Mouse (Mus musculus) kidney, adult 2 months (tissue): ENCODE results near the gene Gcnt3. TPM values are rescaled to one million over a fixed set of nuclear protein-coding genes. Genes with fewer than 3 reads are reported as not detected.

Source experiments
- DNase-seq: peaks from one replicate; pipeline ENCODE4 v3.0.0; 2021
- H3K27ac ChIP-seq: fragments of 200-500 bp; 2 replicates; pipeline ENCODE4 v1.5.1; 2012; ENCODE audit warnings: low read depth, low read length, control low read depth, inconsistent platforms; ENCODE audit not compliant: insufficient read depth
- H3K27me3 ChIP-seq: fragments of 200-500 bp; replicated peaks from 2 replicates; pipeline ENCODE4 v1.6.1; 2012; ENCODE audit warnings: mild to moderate bottlenecking, moderate library complexity, low read length, inconsistent platforms; ENCODE audit not compliant: control insufficient read depth, insufficient read depth
- H3K36me3 ChIP-seq: fragments of 200-500 bp; 2 replicates; pipeline ENCODE4 v1.6.1; 2012; ENCODE audit warnings: mild to moderate bottlenecking, moderate library complexity, low read length, inconsistent platforms; ENCODE audit not compliant: control insufficient read depth, insufficient read depth
- H3K4me1 ChIP-seq: fragments of 200-500 bp; 2 replicates; pipeline ENCODE4 v1.6.1; 2011; ENCODE audit warnings: low read length; ENCODE audit not compliant: control insufficient read depth, insufficient read depth
- H3K4me3 ChIP-seq: fragments of 200-500 bp; 2 replicates; pipeline ENCODE4 v1.5.1; 2011; ENCODE audit warnings: mild to moderate bottlenecking, low read depth, low read length, control low read depth; ENCODE audit not compliant: insufficient read depth
- CTCF ChIP-seq: fragments of 200-500 bp; conservative IDR thresholded peaks from 2 replicates; pipeline ENCODE4 v1.5.1; 2011; ENCODE audit warnings: low read depth, mild to moderate bottlenecking, control low read depth, low read length, moderate library complexity, mixed read lengths; ENCODE audit not compliant: insufficient read depth, insufficient read length
- POLR2A ChIP-seq: fragments of 200-500 bp; IDR thresholded peaks from one replicate; pipeline ENCODE4 v1.6.1; 2011; ENCODE audit warnings: low read depth, low read length, control low read depth
- WGBS: fragments of 180-500 bp; shearing (Covaris S2); methylation state at CpG from one replicate; pipeline ENCODE4 v1.1.7; 2018; 5-methylcytosine and 5-hydroxymethylcytosine counted together
- polyA plus RNA-seq: library from polyadenylated mRNA; depleted of rRNA; stranded (reverse); fragments of >200 nt; gene quantifications from 2 replicates; pipeline ENCODE4 v1.2.3, GENCODE M21; 2012

Gene Gcnt3
- polyA plus RNA-seq, 1 experiment: 0.30 TPM

DNA sequence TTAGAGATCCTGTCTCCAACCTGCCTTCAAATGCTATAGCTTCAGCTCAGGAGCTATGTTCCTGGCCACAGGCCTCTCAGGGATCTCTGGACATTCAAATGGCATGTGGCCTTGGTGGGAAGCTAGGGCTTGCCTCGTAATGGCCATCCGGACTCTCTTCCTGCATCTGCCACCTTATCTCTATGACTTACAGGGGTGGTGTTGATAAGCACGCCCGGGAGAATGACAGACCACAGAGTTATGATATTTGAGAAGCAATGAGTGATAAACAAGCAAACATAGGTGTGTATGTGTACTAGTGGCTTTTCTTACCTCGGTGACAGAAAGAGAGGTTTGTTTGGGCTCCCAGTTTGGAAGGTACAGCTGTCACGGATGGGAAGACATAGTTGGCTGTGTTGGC lies 8.4 kb upstream of the Gcnt3 start:
- H3K27ac ChIP-seq: no peak overlapping the region
- H3K4me3 ChIP-seq: no peak overlapping the region
- H3K27me3 ChIP-seq: no peaks in the 10 kb centered on the region
- TF ChIP-seq POLR2A (no peak), CTCF (no peak)
- no peaks in the 10 kb centered on the region for H3K36me3 ChIP-seq
- 92% methylated on average over 6 of the region's 6 CpGs for WGBS
- no peak for DNase-seq
- no peaks in the 10 kb centered on the region for H3K4me1 ChIP-seq

DNA sequence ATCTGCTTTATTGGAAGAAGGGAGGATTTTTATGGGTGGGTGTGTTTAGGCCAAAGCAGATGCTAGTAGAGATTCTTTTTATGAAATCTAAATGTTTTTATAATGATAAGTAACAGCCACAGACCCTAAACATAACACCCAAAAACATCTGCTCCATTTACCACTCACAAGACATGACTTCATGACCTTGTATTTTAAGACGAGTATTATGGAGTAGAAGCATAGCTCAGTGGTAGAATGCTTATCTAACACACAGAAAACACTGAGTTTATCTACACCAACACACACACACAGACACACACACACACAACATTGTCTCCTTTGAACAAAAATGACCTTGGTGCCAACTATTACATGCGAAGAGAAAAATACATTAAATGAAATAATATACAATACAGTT lies 7.0 kb upstream of the Gcnt3 start:
- H3K4me3 ChIP-seq: no peak overlapping the region
- no peaks in the 10 kb centered on the region for H3K4me1 ChIP-seq
- no peaks in the 10 kb centered on the region for H3K27me3 ChIP-seq
- DNase-seq: no peak
- TF ChIP-seq POLR2A: no peak
- no peak for TF ChIP-seq CTCF
- H3K36me3 ChIP-seq: no peaks in the 10 kb centered on the region
- H3K27ac ChIP-seq: no peak overlapping the region
- WGBS: 82% methylated on average over 2 of the region's 2 CpGs

DNA sequence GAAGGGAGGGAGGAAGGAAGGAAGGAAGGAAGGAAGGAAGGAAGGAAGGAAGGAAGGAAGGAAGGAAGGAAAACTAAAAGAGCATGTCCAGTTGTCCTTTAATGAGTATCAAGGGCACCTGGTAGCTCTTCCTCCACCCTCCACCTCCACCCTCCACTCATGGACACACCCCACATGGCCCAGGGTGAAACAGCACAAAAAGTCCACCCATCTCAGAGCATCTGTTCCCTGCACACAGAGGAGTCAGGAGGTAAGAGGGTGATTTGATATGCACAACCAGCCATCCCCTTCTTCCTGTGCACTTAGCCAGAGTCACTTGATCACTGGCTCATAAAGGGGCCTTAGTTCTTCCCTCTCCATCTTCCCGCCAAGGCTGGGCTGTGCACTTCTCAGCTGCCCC lies 5.0 kb upstream of the Gcnt3 start:
- DNase-seq: no peak
- no peak overlapping the region for H3K4me3 ChIP-seq
- no peaks in the 10 kb centered on the region for H3K4me1 ChIP-seq
- no peaks in the 10 kb centered on the region for H3K36me3 ChIP-seq
- no peak overlapping the region for H3K27ac ChIP-seq
- 64% methylated on average over 1 of the region's 1 CpGs for WGBS
- TF ChIP-seq POLR2A: no peak
- TF ChIP-seq CTCF: no peak
- no peaks in the 10 kb centered on the region for H3K27me3 ChIP-seq

DNA sequence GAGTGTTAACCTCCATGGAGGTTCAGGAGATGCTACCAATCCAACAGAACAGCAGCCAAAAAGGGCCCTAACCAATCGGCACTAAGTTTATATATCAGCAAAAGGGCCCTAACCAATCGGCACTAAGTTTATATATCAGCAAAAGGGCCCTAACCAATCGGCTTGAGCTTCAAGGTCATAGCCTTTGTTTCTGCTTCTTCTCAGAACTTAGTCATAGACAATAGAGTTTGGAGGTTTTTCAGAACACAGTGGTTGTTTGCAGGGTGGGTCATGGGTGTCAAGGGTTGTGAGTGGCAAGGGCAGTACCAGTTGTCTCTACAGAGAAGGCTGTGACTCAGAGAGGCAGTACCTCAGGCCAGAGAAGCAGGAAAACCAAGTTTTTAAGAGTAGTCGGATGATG lies 4.2 kb upstream of the Gcnt3 start:
- DNase-seq: no peak
- Histone ChIP-seq H3K4me1 (no peaks in the 10 kb centered on the region), H3K27ac (no peak overlapping the region), H3K4me3 (no peak overlapping the region), H3K36me3 (no peaks in the 10 kb centered on the region), H3K27me3 (no peaks in the 10 kb centered on the region)
- WGBS: 98% methylated on average over 4 of the region's 4 CpGs
- TF ChIP-seq CTCF: no peak
- no peak for TF ChIP-seq POLR2A

DNA sequence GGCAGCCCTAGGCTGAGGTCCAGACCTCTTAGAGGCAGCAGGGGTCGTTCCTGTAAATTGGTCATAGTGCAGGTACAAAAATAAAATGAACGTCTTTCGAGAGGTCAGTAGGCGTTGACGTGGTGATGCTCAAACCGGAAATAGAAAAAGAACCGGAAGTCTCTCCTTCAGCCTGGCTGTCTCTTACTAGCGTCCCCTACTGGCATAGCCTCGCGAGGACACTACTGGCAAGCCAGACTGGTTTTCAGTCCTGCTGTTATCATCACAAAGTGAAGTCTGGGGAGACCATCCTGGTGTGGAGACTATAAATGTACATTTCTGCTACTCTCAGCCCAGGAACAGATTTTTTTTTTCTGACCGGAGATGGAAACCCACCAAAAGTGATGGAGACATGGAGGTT lies 2.7 kb upstream of the Gcnt3 start:
- Histone ChIP-seq H3K4me3 (no peak overlapping the region), H3K27ac (no peak overlapping the region), H3K4me1 (no peaks in the 10 kb centered on the region), H3K27me3 (no peaks in the 10 kb centered on the region), H3K36me3 (no peaks in the 10 kb centered on the region)
- TF ChIP-seq CTCF: no peak
- no peak for TF ChIP-seq POLR2A
- DNase-seq: no peak
- WGBS: 88% methylated on average over 11 of the region's 11 CpGs

DNA sequence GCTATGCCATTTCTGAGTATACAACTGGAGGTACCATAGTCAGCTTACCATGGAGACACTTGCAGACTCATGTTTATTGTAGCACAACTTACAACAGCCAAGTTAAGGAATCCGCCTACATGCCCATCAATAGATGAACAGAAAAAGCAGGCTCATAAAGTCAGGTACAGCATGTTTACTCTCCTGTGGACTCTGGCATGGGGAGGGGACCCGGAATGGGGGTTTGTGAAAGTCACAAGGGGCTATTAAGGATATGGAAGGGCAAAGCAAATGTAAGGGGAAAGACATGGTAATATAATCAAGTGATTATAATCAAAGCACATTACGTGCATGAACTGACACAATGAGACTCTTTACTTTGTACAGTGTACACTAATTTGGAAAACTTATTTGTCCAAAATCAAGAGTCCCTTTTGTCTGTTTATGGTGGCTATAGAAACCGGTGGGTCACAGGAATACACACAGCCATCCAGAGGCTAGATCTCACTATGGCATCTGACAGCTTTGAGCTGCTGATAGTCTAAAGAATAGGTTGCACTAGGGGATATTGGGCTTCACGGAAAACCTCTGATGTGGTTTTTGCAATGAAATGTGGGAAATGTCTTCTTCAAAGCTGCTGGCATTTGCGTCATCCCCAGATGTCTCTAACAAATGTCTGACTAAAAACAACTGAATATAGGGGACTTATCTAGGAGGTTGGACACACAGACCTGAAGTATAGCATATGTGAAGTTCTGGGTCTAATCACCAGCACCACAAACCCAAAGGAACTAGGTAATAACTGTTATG lies 1.9 kb upstream of the Gcnt3 start:
- Histone ChIP-seq H3K4me3 (no peak overlapping the region), H3K27ac (no peak overlapping the region), H3K4me1 (no peaks in the 10 kb centered on the region), H3K27me3 (no peaks in the 10 kb centered on the region), H3K36me3 (no peaks in the 10 kb centered on the region)
- WGBS: 81% methylated on average over 6 of the region's 6 CpGs
- no peak for DNase-seq
- TF ChIP-seq CTCF: no peak
- TF ChIP-seq POLR2A: no peak

DNA sequence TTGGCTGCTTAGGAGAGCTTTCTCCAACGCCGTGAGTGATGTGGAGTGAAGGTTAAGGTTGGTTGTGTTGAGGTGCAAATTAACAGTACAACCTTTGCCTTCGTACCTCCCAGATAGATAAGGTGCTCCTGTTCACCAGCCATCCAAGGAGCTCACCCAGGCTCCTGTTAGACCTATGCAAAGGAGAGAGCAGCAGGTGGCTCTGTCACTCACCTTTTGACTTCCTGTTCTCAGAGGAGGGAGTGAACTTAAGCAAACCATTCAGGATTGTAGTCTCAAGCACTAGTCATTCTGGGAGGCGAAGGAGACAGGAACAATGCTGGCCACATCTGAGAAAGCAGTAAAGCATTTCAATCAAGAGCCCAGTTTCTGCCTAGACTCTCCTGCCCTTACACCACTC lies 1.2 kb downstream of the Gcnt3 start:
- no peak overlapping the region for H3K4me3 ChIP-seq
- no peak overlapping the region for H3K27ac ChIP-seq
- H3K27me3 ChIP-seq: no peaks in the 10 kb centered on the region
- TF ChIP-seq POLR2A: no peak
- no peak for TF ChIP-seq CTCF
- H3K4me1 ChIP-seq: peaks cover 4% of the 10 kb centered on the region; the same call in 1 of the 2 replicates
- no peaks in the 10 kb centered on the region for H3K36me3 ChIP-seq
- DNase-seq: no peak
- WGBS: 71% methylated on average over 4 of the region's 4 CpGs
